Mouse (Mus musculus): ENCODE results near the gene Slc27a2. TPM values are rescaled to one million over a fixed set of nuclear protein-coding genes. Genes with fewer than 3 reads are reported as not detected.

The Slc27a2 gene
- not detected in 4 replicates for total RNA-seq (2023; ENCODE audit: inconsistent age)

GRCm38 (mm10) chr2:126552357-126553290, at the start of gene Slc27a2:
Gene Slc27a2, plus strand, starts transcription at chr2:126552407.

DNA sequence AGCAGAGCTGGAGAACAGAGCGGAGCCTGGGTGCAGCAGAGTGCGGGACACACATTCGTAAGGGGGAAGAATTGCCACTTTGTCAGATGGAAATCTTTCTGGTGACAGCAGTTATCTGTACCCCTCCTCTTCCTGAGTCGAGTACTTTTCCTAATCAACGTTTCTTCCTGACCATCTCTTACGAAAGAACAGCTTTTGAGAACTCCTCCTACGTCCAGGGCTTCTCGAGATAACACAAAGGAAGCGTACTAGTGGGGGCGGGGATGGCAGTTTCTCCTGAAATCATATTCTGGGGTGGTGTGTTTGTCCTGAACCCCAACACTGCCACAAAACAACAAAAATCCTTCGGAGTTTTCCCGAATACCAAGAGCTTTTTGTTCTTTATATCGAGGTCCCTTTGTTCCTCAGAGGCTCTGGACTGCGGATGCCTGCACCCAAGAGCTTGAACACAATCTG, 67.1 kb downstream of the Slc27a2 start, which contains the start of gene Hdc:
Gene Hdc (minus strand): TSS at position 51 of the 456 bp plus-strand sequence.

Other genes starting within 250 kb of the Slc27a2 start
- 0.33 to 0.60 TPM (median 0.48 TPM) in 4 replicates for gene Atp8b4, start 51.7 kb upstream of the Slc27a2 start, total RNA-seq (2023; ENCODE audit: inconsistent age)
- 0.32 to 0.72 TPM (median 0.55 TPM) in 4 replicates for gene Hdc, start 66.9 kb downstream of the Slc27a2 start, total RNA-seq (2023; ENCODE audit: inconsistent age)
- gene Gabpb1, start 123.9 kb downstream of the Slc27a2 start, total RNA-seq (2023; ENCODE audit: inconsistent age) = 38.9 to 43.1 TPM (median 41.6 TPM) in 4 replicates
- gene Usp8, start 154.9 kb downstream of the Slc27a2 start, total RNA-seq (2023; ENCODE audit: inconsistent age) = 50.9 to 53.5 TPM (median 52.1 TPM) in 4 replicates
- 0.75 TPM in 1 of 4 replicates, not detected in the others for gene Usp50, start 231.1 kb downstream of the Slc27a2 start, total RNA-seq (2023; ENCODE audit: inconsistent age)